Mouse (Mus musculus): ENCODE measurements around the gene Srrm4.

The Srrm4 gene

DNA sequence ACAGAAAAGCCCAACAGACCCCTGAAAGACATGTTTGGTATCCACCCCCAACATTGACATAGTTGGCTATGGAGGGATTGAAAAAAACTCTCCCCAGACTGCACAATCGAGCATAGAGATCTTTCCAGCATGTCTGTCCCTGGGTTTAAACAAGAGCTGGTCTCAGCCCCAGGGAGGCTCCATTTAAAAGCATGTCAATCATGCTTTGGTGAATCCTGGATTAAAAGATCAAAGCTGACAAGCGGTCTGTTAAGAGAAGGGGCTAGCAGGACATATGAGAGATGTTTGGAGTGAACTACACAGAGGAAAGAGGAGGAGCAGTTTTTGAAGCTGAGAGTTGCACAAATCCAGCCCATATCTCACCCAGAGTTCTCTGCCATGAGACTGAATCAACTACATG lies 38.5 kb downstream of the Srrm4 start:
- no peak for DNase-seq (ENCODE audit: extremely low read depth, low read depth)

GRCm38 (mm10) chr5:116552584-116552983 lies 39.0 kb downstream of the Srrm4 start:
- no peak for DNase-seq (ENCODE audit: extremely low read depth, low read depth)

- DNase-seq (ENCODE audit: extremely low read depth, low read depth): no peak
Observed at GRCm38 (mm10) chr5:116545746-116546145, 45.9 kb downstream of the Srrm4 start.

DNA sequence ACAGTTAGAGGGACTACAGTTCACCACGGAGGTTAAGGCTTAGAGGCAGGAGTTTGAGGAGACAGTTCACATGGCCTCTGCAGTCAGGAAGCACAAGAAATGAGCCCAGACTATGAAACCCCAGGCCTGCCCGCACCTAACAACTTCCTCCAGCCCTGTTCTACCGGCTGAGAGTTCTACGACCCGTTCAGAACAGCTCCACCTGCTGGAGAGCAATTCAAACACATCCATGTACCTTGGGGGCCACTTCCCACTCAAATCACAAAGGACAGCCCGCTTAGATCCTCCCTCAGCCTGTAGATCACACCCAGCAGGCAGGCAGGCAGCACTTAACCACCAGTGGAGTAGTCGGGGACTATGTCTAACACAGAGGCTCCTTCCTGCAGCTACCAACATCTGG lies 49.3 kb downstream of the Srrm4 start:
- no peak for DNase-seq (ENCODE audit: extremely low read depth, low read depth)

GRCm38 (mm10) chr5:116541128-116541527 lies 50.5 kb downstream of the Srrm4 start:
- no peak for DNase-seq (ENCODE audit: extremely low read depth, low read depth)

GRCm38 (mm10) chr5:116539360-116539759 lies 52.3 kb downstream of the Srrm4 start:
- DNase-seq (ENCODE audit: extremely low read depth, low read depth): no peak

- no peak for DNase-seq (ENCODE audit: extremely low read depth, low read depth)
Observed at GRCm38 (mm10) chr5:116538491-116538890, 53.1 kb downstream of the Srrm4 start.

DNA sequence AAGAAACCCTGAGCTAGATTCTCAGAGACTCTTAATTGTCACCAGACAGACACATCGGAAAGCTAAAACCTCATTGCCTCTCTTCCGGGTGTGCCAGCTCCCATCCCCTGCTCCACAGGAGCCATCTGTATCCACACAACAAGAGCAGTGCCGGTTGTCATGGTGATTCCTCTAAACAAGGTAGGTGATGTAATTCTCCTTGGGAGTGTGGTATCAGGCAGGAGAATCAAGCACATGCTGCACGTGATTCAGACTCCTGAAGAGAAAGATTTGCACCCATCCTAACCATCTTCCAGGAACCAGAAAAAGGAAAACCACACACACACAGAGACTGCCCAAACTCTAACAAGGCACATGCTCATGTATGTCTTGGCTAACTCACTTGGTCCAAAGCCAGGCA lies 65.3 kb downstream of the Srrm4 start:
- DNase-seq (ENCODE audit: extremely low read depth, low read depth): no peak

GRCm38 (mm10) chr5:116525308-116525707 lies 66.3 kb downstream of the Srrm4 start:
- DNase-seq (ENCODE audit: extremely low read depth, low read depth): no peak

DNA sequence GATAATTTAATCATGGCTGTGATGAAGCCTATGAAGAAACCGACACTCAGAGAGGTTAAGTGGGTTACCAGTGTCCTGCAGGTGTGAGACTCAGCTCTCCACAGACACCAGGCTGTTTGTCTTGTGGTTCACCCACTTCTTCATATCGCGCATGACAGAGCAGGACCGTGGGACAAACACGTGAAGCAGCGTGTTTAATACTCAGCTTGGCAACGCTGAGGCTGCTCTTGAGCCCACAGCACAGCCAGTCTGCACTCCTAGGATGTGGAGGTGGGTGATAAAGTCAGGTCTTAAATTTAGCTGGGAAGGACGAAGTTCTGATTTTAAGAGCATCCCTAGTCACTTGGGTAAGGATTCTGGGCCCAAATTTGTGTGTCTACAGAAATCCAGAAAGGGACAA lies 68.1 kb downstream of the Srrm4 start:
- no peak for DNase-seq (ENCODE audit: extremely low read depth, low read depth)

- DNase-seq (ENCODE audit: extremely low read depth, low read depth): no peak
Observed at GRCm38 (mm10) chr5:116523079-116523478, 68.5 kb downstream of the Srrm4 start.

GRCm38 (mm10) chr5:116522273-116522672 lies 69.3 kb downstream of the Srrm4 start:
- DNase-seq (ENCODE audit: extremely low read depth, low read depth): no peak

DNA sequence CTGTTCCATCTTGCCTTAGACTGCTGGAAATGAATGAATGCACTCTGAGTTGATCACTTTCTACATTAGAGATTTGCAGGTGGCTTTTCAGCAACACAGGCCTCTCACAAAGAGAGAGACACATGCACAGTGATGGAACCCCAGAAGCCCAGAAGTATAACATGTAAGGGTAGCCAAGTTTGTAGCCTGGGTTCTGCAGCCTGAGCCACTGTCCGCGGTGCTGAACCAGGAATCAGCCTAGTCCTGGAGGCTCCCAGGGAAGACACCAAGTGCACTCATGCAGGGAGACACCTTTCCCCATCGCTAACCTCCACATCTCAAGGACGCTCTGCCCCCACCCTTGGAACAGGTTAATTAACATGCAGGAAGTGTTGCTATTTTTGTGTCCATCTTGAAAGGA lies 73.6 kb downstream of the Srrm4 start:
- DNase-seq (ENCODE audit: extremely low read depth, low read depth): no peak

GRCm38 (mm10) chr5:116512135-116512534 lies 79.5 kb downstream of the Srrm4 start:
- DNase-seq (ENCODE audit: extremely low read depth, low read depth): no peak

GRCm38 (mm10) chr5:116510229-116510628 lies 81.4 kb downstream of the Srrm4 start:
- DNase-seq (ENCODE audit: extremely low read depth, low read depth): no peak

DNA sequence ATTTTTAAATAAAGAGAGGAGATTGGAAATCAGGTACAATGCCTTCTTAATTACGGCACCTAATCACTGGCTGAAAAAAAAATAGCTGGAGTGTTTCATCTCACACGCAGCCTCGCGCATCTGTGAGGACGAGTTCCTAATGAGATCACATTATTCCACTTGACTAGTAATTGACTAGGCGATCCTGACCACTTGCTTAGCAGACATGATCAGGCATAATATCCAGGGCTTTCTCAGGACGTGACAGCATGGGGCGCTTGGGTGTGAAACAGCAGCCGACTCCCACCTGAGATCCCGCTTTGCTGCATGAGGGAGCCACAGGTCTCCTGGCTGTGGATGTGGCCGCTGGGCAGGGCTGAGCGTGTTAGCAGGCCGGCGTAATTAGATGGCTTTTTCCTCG lies 90.3 kb downstream of the Srrm4 start:
- DNase-seq (ENCODE audit: extremely low read depth, low read depth): no peak

DNA sequence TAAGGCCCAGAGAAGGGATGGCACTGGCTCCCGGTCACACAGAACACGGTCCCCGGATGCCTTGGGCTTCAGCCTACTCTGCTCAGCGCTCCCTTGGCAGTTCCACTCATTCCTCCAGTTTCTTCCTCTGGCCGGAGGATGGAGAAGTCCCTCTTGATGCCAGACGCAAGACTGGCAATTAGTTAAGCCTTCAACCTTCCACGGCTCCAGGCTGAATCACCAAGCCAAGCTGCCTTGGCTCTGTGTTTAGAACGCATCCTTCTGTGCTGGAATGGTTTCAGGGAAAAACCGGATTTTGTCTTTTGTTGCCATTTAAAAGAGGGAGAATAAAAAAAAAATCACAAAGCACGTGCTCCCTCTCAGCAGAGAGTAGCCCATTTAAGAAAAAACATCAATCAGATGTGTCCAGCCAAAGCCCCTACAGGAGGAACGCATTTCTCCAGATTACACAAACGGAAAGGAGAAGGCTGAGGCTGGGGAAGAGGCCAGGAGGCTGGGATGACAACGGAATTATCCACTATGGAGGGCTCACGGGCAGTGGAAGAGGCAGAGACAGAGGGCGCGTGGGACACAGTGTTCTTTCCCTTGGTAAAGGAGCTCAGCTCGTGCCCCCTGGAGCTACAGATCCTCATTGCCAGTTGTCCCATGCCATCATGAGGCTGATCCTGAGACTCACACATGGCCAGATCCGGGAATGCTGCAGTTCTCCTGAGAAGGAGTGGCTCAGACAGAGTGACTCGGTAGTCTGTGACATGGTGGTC lies 92.6 kb downstream of the Srrm4 start:
- no peak for DNase-seq (ENCODE audit: extremely low read depth, low read depth)

GRCm38 (mm10) chr5:116497866-116498265 lies 93.8 kb downstream of the Srrm4 start:
- no peak for DNase-seq (ENCODE audit: extremely low read depth, low read depth)

DNA sequence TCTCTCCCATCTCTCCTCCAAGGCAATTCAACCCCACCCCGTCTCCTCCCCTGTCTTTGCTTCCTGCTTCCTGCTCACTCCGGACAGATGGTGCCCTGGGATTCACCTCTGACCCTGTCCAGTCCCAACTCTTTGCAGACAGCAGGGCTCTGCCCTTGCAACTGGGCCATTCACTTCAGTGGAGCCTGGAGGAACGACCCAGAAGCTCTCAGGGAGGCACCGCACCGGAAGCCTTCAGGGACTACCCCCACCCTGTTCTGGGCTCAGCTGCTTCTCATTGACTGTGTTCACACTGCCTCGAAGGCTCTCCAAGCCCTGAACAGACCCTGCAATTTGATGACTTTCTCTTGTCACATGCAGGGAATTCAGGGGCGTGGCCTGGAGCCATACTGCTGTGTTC lies 94.4 kb downstream of the Srrm4 start:
- no peak for DNase-seq (ENCODE audit: extremely low read depth, low read depth)

DNA sequence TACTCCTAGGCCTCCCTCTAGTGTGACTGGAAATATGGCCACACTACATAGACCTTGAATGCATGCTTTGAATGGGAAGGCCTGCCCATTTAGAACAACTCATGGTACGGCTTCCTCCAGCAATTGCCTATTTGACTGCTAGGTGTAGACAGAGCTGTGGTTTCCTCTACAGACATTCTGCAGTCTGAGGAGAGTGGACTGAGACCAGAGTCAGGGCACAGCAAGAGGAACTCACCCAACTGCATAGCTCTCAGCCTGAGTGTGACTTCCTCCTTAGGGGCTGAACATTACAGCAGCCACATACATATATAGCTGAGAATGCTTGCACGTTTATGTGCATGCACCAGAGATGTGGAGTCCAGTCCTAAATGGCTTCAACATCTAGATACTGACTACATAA lies 94.9 kb downstream of the Srrm4 start:
- DNase-seq (ENCODE audit: extremely low read depth, low read depth): no peak

DNA sequence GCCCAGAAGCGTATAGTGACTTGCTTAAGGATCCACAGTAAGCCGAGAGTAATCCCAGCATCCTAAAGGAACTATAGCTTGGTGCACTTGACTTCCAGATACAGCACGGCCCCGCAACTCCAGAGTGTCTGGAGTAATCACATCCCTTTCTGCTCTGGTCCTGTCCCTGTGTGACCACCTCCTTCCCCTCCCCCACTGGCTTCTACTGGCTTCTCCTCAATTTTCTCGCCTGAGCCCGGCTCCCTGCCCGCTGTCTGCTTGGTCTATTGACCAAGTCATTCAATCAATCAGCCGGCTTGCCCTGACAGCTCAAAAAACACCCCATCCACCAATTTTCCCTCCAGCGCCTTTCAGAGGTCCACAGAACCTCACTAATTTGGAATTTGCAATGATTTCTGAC lies 96.2 kb downstream of the Srrm4 start:
- DNase-seq (ENCODE audit: extremely low read depth, low read depth): no peak

- DNase-seq (ENCODE audit: extremely low read depth, low read depth): no peak
Observed at GRCm38 (mm10) chr5:116494377-116494776, 97.2 kb downstream of the Srrm4 start.

- DNase-seq (ENCODE audit: extremely low read depth, low read depth): no peak
Observed at GRCm38 (mm10) chr5:116492726-116493125, 98.9 kb downstream of the Srrm4 start.
